Mouse (Mus musculus) right cerebral cortex, postnatal 4 days (tissue): ENCODE data around the gene Gfod2.

Experiments used
- DNase-seq: peaks from one replicate; pipeline ENCODE4 v3.0.0-alpha.2; 2022

Gene Gfod2

GRCm38 (mm10) chr8:105758277-105759108 is at the start of gene Gfod2:
Gfod2 (minus strand) TSS chr8:105758664.
- DNase-seq = peak; percentile 99

GRCm38 (mm10) chr8:105807766-105808165 is 49.3 kb upstream of the Gfod2 start:
- DNase-seq = no peak

- no peak for DNase-seq
These were observed 47.5 kb upstream of the Gfod2 start for GRCm38 (mm10) chr8:105805964-105806363.

- no peak for DNase-seq
These were observed 46.9 kb upstream of the Gfod2 start for GRCm38 (mm10) chr8:105805346-105805745.

- DNase-seq = no peak
These were observed 46.3 kb upstream of the Gfod2 start for GRCm38 (mm10) chr8:105804797-105805196.

GRCm38 (mm10) chr8:105801153-105801904 is 42.9 kb upstream of the Gfod2 start:
- DNase-seq = no peak

GRCm38 (mm10) chr8:105799091-105799812 is 40.8 kb upstream of the Gfod2 start:
- DNase-seq = peak; percentile 58

- no peak for DNase-seq
These were observed 39.9 kb upstream of the Gfod2 start for GRCm38 (mm10) chr8:105798408-105798807.

GRCm38 (mm10) chr8:105795785-105796184 is 37.3 kb upstream of the Gfod2 start:
- no peak for DNase-seq

GRCm38 (mm10) chr8:105794009-105794598 is 35.6 kb upstream of the Gfod2 start:
- DNase-seq = no peak

GRCm38 (mm10) chr8:105793331-105793730 is 34.9 kb upstream of the Gfod2 start:
- DNase-seq = no peak

GRCm38 (mm10) chr8:105789626-105790025 is 31.2 kb upstream of the Gfod2 start:
- no peak for DNase-seq

GRCm38 (mm10) chr8:105788927-105789326 is 30.5 kb upstream of the Gfod2 start:
- no peak for DNase-seq

GRCm38 (mm10) chr8:105788241-105788640 is 29.8 kb upstream of the Gfod2 start:
- peak; percentile 43 for DNase-seq

GRCm38 (mm10) chr8:105780298-105780697 is 21.8 kb upstream of the Gfod2 start:
- DNase-seq = no peak

- no peak for DNase-seq
These were observed 19.4 kb upstream of the Gfod2 start for GRCm38 (mm10) chr8:105777833-105778232.

- DNase-seq = no peak
These were observed 16.0 kb upstream of the Gfod2 start for GRCm38 (mm10) chr8:105774498-105774897.

GRCm38 (mm10) chr8:105773441-105773861 is 15.0 kb upstream of the Gfod2 start:
- DNase-seq = no peak

GRCm38 (mm10) chr8:105771398-105772175 is 13.1 kb upstream of the Gfod2 start:
- no peak for DNase-seq

- DNase-seq = no peak
These were observed 12.1 kb upstream of the Gfod2 start for GRCm38 (mm10) chr8:105770609-105771008.

- DNase-seq = no peak
These were observed 10.2 kb upstream of the Gfod2 start for GRCm38 (mm10) chr8:105768485-105769257.
